Mouse (Mus musculus) MEL (cell line): ENCODE data around the gene Flot2. TPM values are rescaled to one million over a fixed set of nuclear protein-coding genes. Genes with fewer than 3 reads are reported as not detected.

Source experiments
- DNase-seq: peaks from one replicate; pipeline ENCODE4 v3.0.0; 2011; ENCODE audit warnings: low read depth, low spot score
- H3K27ac ChIP-seq: 2 replicates; pipeline ENCODE4 v1.5.1; 2012; ENCODE audit warnings: low read depth, mild to moderate bottlenecking, control low read depth, low read length, moderate library complexity; ENCODE audit not compliant: control insufficient read depth
- H3K27me3 ChIP-seq, 2 experiments: fragments of 150-350 bp in 1 of 2; sonication (generic) in 1 of 2; 2 replicates each; pipeline ENCODE4 v1.6.1; 2012; ENCODE audit warnings: low read length in 2 of 2, mild to moderate bottlenecking in 2 of 2, improper control_type of control experiment in 1 of 2, moderate library complexity in 1 of 2; ENCODE audit not compliant: insufficient read depth in 2 of 2, control insufficient read depth in 1 of 2
- H3K36me3 ChIP-seq, 2 experiments: 2 replicates each; pipeline ENCODE4 v1.6.1; 2012 to 2014; ENCODE audit warnings: low read length in 2 of 2, improper control_type of control experiment in 1 of 2, inconsistent platforms in 1 of 2, mild to moderate bottlenecking in 1 of 2; ENCODE audit not compliant: insufficient read depth in 2 of 2, control insufficient read depth in 1 of 2
- H3K4me1 ChIP-seq, 2 experiments: fragments of 150-350 bp in 1 of 2; sonication (generic) in 1 of 2; 2 replicates each; pipeline ENCODE4 v1.6.1; 2012; ENCODE audit warnings: low read length in 2 of 2, improper control_type of control experiment in 1 of 2, mild to moderate bottlenecking in 1 of 2; ENCODE audit not compliant: insufficient read depth in 2 of 2, control insufficient read depth in 1 of 2
- H3K4me3 ChIP-seq, 2 experiments: fragments of 150-350 bp in 1 of 2; sonication (generic) in 1 of 2; 2 replicates each; pipeline ENCODE4 v1.5.1; 2012; ENCODE audit warnings: low read depth in 2 of 2, low read length in 2 of 2, mild to moderate bottlenecking in 2 of 2, moderate library complexity in 2 of 2, control low read depth in 1 of 2, improper control_type of control experiment in 1 of 2; ENCODE audit not compliant: control insufficient read depth in 1 of 2, insufficient read depth in 1 of 2
- H3K79me2 ChIP-seq: 2 replicates; pipeline ENCODE4 v1.6.1; 2012; ENCODE audit warnings: mild to moderate bottlenecking, low read length, moderate library complexity; ENCODE audit not compliant: control insufficient read depth, poor library complexity, insufficient read depth
- H3K9ac ChIP-seq: 2 replicates; pipeline ENCODE4 v1.6.1; 2012; ENCODE audit warnings: low read depth, mild to moderate bottlenecking, control low read depth, low read length, moderate library complexity; ENCODE audit not compliant: control insufficient read depth, poor library complexity, severe bottlenecking
- H3K9me3 ChIP-seq: fragments of 150-350 bp; sonication (generic); replicated peaks from 2 replicates; pipeline ENCODE4 v1.6.1; 2012; ENCODE audit warnings: mild to moderate bottlenecking, low read length, improper control_type of control experiment, moderate library complexity; ENCODE audit not compliant: insufficient read depth
- BHLHE40 ChIP-seq: IDR thresholded peaks from 2 replicates; pipeline ENCODE4 v1.6.1; 2012; ENCODE audit warnings: low read depth, mild to moderate bottlenecking, inconsistent platforms, low read length, improper control_type of control experiment, borderline replicate concordance
- CHD1 ChIP-seq: IDR thresholded peaks from 2 replicates; pipeline ENCODE4 v1.6.1; 2012; ENCODE audit warnings: low read depth, mild to moderate bottlenecking, inconsistent platforms, low read length, improper control_type of control experiment
- EP300 ChIP-seq, 2 experiments: IDR thresholded peaks; 2 replicates each; pipeline ENCODE4 v1.6.1; 2011; ENCODE audit warnings: improper control_type of control experiment in 2 of 2, low read length in 2 of 2, low read depth in 1 of 2, mild to moderate bottlenecking in 1 of 2
- ETS1 ChIP-seq: IDR thresholded peaks from 2 replicates; pipeline ENCODE4 v1.6.1; 2012; ENCODE audit warnings: low read depth, mild to moderate bottlenecking, inconsistent platforms, low read length, improper control_type of control experiment, moderate library complexity
- GABPA ChIP-seq: IDR thresholded peaks from 2 replicates; pipeline ENCODE4 v1.6.1; 2012; ENCODE audit warnings: low read depth, mild to moderate bottlenecking, inconsistent platforms, low read length, improper control_type of control experiment, moderate library complexity
- JUND ChIP-seq: IDR thresholded peaks from 2 replicates; pipeline ENCODE4 v1.6.1; 2011; ENCODE audit warnings: low read depth, mild to moderate bottlenecking, improper control_type of control experiment, low read length
- MYB ChIP-seq: IDR thresholded peaks from 2 replicates; pipeline ENCODE4 v1.6.1; 2011; ENCODE audit warnings: mild to moderate bottlenecking, low read depth, low read length, improper control_type of control experiment
- MYC ChIP-seq: IDR thresholded peaks from 2 replicates; pipeline ENCODE4 v1.6.1; 2011; ENCODE audit warnings: low read depth, mild to moderate bottlenecking, low read length, improper control_type of control experiment, moderate library complexity
- NELFE ChIP-seq: IDR thresholded peaks from 2 replicates; pipeline ENCODE4 v1.6.1; 2011; ENCODE audit warnings: low read depth, low read length, improper control_type of control experiment
- POLR2A ChIP-seq, 2 experiments: IDR thresholded peaks; 2 replicates each; pipeline ENCODE4 v1.6.1; 2011 to 2012; ENCODE audit warnings: low read length in 2 of 2, mild to moderate bottlenecking in 2 of 2, control low read depth in 1 of 2, improper control_type of control experiment in 1 of 2, low read depth in 1 of 2, moderate library complexity in 1 of 2; ENCODE audit not compliant: control insufficient read depth in 1 of 2, insufficient read depth in 1 of 2, poor library complexity in 1 of 2
- RAD21 ChIP-seq: IDR thresholded peaks from 2 replicates; pipeline ENCODE4 v1.6.1; 2011; ENCODE audit warnings: mild to moderate bottlenecking, low read depth, low read length, improper control_type of control experiment
- RCOR1 ChIP-seq: IDR thresholded peaks from 2 replicates; pipeline ENCODE4 v1.6.1; 2012; ENCODE audit warnings: low read depth, mild to moderate bottlenecking, inconsistent platforms, low read length, improper control_type of control experiment
- SMC3 ChIP-seq: IDR thresholded peaks from 2 replicates; pipeline ENCODE4 v1.6.1; 2011; ENCODE audit warnings: low read depth, low read length, improper control_type of control experiment
- USF1 ChIP-seq: IDR thresholded peaks from 2 replicates; pipeline ENCODE4 v1.6.1; 2014; ENCODE audit warnings: low read depth, mild to moderate bottlenecking, inconsistent platforms, low read length, improper control_type of control experiment, moderate library complexity
- ZKSCAN1 ChIP-seq: IDR thresholded peaks from 2 replicates; pipeline ENCODE4 v1.6.1; 2012; ENCODE audit warnings: low read depth, mild to moderate bottlenecking, inconsistent platforms, low read length, improper control_type of control experiment, moderate library complexity
- polyA plus RNA-seq, 2 experiments: library from polyadenylated mRNA; stranded (reverse) in 1 of 2; unstranded in 1 of 2; fragments of >175 nt in 1 of 2; fragments of >200 nt in 1 of 2; gene quantifications; 2 replicates each; pipeline versions ENCODE4 v1.2.1 to v1.2.4; 2012; ENCODE audit warnings: low replicate concordance in 2 of 2, low read depth in 1 of 2; ENCODE audit not compliant: insufficient read length in 2 of 2, insufficient read depth in 1 of 2, missing spikeins in 1 of 2
- total RNA-seq: library from RNA; depleted of rRNA; stranded (reverse); fragments of 300-350 nt; gene quantifications from 2 replicates; pipeline ENCODE4 v1.2.3, GENCODE M21; 2012

Flot2 gene
- total and polyA plus RNA-seq, 3 experiments: 0.08 to 0.15 TPM; not detected in 1

- no peak for TF ChIP-seq ZKSCAN1
- no peak for TF ChIP-seq NELFE
- peak; percentile 17; the same call in 1 of the 2 replicates for TF ChIP-seq RCOR1
- no peaks in the 10 kb centered on the region for H3K9me3 ChIP-seq
- no peak overlapping the region for H3K27ac ChIP-seq
- H3K4me3 ChIP-seq: peak overlapping the region; percentile 56 to 93
- peak overlapping the region; percentile 87 for H3K9ac ChIP-seq
- peaks cover 0 to 12% of the 10 kb centered on the region in 2 experiments; a peak in 3 of 4 replicates for H3K36me3 ChIP-seq
- peaks cover 8% of the 10 kb centered on the region; the same call in 1 of the 2 replicates for H3K79me2 ChIP-seq
- no peaks in the 10 kb centered on the region for H3K27me3 ChIP-seq
- no peak for DNase-seq
- peaks cover 6 to 12% of the 10 kb centered on the region in 2 experiments for H3K4me1 ChIP-seq
Measured at GRCm38 (mm10) chr11:78032809-78033195, 4.9 kb upstream of the Flot2 start.

GRCm38 (mm10) chr11:78033931-78034617, 3.7 kb upstream of the Flot2 start:
- no peak overlapping the region for H3K4me3 ChIP-seq
- DNase-seq: no peak
- H3K9me3 ChIP-seq: no peaks in the 10 kb centered on the region
- TF ChIP-seq GABPA (no peak), ZKSCAN1 (no peak), ETS1 (no peak), MYB (no peak), SMC3 (no peak)
- peaks cover 6 to 12% of the 10 kb centered on the region in 2 experiments for H3K4me1 ChIP-seq
- H3K27ac ChIP-seq: no peak overlapping the region
- H3K79me2 ChIP-seq: peaks cover 8% of the 10 kb centered on the region; the same call in 1 of the 2 replicates
- H3K9ac ChIP-seq: no peak overlapping the region
- no peaks in the 10 kb centered on the region for H3K27me3 ChIP-seq
- peaks cover 0 to 12% of the 10 kb centered on the region in 2 experiments; a peak in 3 of 4 replicates for H3K36me3 ChIP-seq

GRCm38 (mm10) chr11:78036791-78037190, 940 bp upstream of the Flot2 start:
- no peak overlapping the region for H3K9ac ChIP-seq
- no peak overlapping the region for H3K4me3 ChIP-seq
- no peak for DNase-seq
- H3K27me3 ChIP-seq: no peaks in the 10 kb centered on the region
- TF ChIP-seq RAD21 (no peak), RCOR1 (no peak), MYC (no peak), CHD1 (no peak), BHLHE40 (no peak), MYB (no peak), POLR2A (IDR thresholded peaks at IDR 0.05; ENCODE audit: control insufficient read depth in 1 of 2, insufficient read depth in 1 of 2, low read depth in 1 of 2, low read length in 2 of 2, poor library complexity in 1 of 2) (no peak), USF1 (no peak), EP300 (IDR thresholded peaks at IDR 0.05; ENCODE audit: low read depth in 1 of 2, low read length in 2 of 2) (no peak), JUND (no peak)
- peaks cover 8% of the 10 kb centered on the region; the same call in 1 of the 2 replicates for H3K79me2 ChIP-seq
- peaks cover 0 to 6% of the 10 kb centered on the region in 2 experiments; a peak in 2 of 4 replicates for H3K36me3 ChIP-seq
- no peaks in the 10 kb centered on the region for H3K9me3 ChIP-seq
- no peak overlapping the region for H3K27ac ChIP-seq
- H3K4me1 ChIP-seq: peaks cover 6% of the 10 kb centered on the region in 2 experiments; a peak in 3 of 4 replicates
